Mouse (Mus musculus) testis, adult 2 months (tissue): ENCODE measurements around the gene Nudt4.

Experiments used
- CTCF ChIP-seq: fragments of 200-500 bp; IDR thresholded peaks from 2 replicates; pipeline ENCODE4 v1.5.1; 2012; ENCODE audit warnings: low read depth, mild to moderate bottlenecking, inconsistent platforms, low read length, moderate library complexity; ENCODE audit not compliant: control insufficient read depth, insufficient read depth, insufficient replicate concordance
- POLR2A ChIP-seq: fragments of 200-500 bp; IDR thresholded peaks from 2 replicates; pipeline ENCODE4 v1.6.1; 2012; ENCODE audit warnings: low read depth, mild to moderate bottlenecking, inconsistent platforms, low read length, moderate library complexity; ENCODE audit not compliant: control insufficient read depth

DNA sequence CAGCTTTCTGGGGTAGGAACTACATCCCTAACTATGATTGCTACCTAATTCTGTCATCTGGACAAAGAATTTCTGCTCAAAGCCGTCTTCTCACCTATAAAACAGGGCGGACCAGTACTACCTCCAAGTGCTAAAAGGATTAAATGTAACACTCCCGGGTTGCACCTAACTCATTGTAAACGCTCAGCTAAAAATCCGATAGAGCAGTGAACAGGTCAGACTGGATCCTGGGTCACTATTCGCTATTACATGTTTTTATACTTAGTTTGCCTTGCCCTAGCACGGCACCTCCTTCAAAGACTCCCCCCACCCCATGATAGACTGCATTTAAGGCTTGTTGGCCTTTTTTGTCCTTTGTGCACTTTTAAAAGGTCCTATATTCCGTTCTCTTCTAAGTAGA, 1.6 kb downstream of the Nudt4 start:
- no peak for TF ChIP-seq CTCF
- no peak for TF ChIP-seq POLR2A
